Mouse (Mus musculus) liver, postnatal 0 days (tissue): ENCODE results near the gene Ywhaq. TPM values are rescaled to one million over a fixed set of nuclear protein-coding genes. Genes with fewer than 3 reads are reported as not detected.
"Not testable (repeated sequence)": the region's sequence is repeated elsewhere in the genome, so short reads cannot be mapped to it uniquely, and the experiment has no call there.

ENCODE experiments used
- ATAC-seq: fragments of 200-750 bp; cut with Nextera tagmentation; 2 replicates; pipeline ENCODE4 v1.8.0; 2017; ENCODE audit warnings: mild to moderate bottlenecking, moderate library complexity
- DNase-seq: peaks from one replicate; pipeline ENCODE4 v3.0.0-alpha.2; 2016
- H3K27ac ChIP-seq: fragments of 300-500 bp; sonication (generic); 2 replicates; pipeline ENCODE4 v1.5.1; 2014; ENCODE audit warnings: antibody characterized with exemption, moderate library complexity, mild to moderate bottlenecking, low read depth
- H3K27me3 ChIP-seq: fragments of 300-500 bp; sonication (generic); 2 replicates; pipeline ENCODE4 v1.6.1; 2014; ENCODE audit warnings: low read length, control low read depth, mixed read lengths; ENCODE audit not compliant: insufficient read depth
- H3K36me3 ChIP-seq: fragments of 300-500 bp; sonication (generic); replicated peaks from 2 replicates; pipeline ENCODE4 v1.6.1; 2014; ENCODE audit warnings: mild to moderate bottlenecking, control low read depth, low read length, moderate library complexity, mixed read lengths; ENCODE audit not compliant: insufficient read depth
- H3K4me1 ChIP-seq: fragments of 300-500 bp; sonication (generic); 2 replicates; pipeline ENCODE4 v1.6.1; 2014; ENCODE audit warnings: antibody characterized with exemption, mild to moderate bottlenecking, control low read depth; ENCODE audit not compliant: insufficient read depth
- H3K4me2 ChIP-seq: fragments of 300-500 bp; sonication (generic); 2 replicates; pipeline ENCODE4 v1.6.1; 2014; ENCODE audit warnings: low read depth, mild to moderate bottlenecking, low read length, moderate library complexity, mixed read lengths
- H3K4me3 ChIP-seq: fragments of 300-500 bp; sonication (generic); 2 replicates; pipeline ENCODE4 v1.5.1; 2014; ENCODE audit warnings: low read depth, low read length
- H3K9ac ChIP-seq: fragments of 300-500 bp; sonication (generic); replicated peaks from 2 replicates; pipeline ENCODE4 v1.6.1; 2014; ENCODE audit warnings: mild to moderate bottlenecking, moderate library complexity
- H3K9me3 ChIP-seq: fragments of 300-500 bp; sonication (generic); 2 replicates; pipeline ENCODE4 v1.6.1; 2016; ENCODE audit warnings: mild to moderate bottlenecking, control low read depth, low read length, mixed read lengths
- CTCF ChIP-seq: sonication (generic); IDR thresholded peaks from 2 replicates; pipeline ENCODE4 v1.5.1; 2016; ENCODE audit warnings: antibody characterized with exemption, low read depth
- EP300 ChIP-seq: IDR thresholded peaks from 2 replicates; pipeline ENCODE4 v1.6.1; 2016; ENCODE audit warnings: antibody characterized with exemption, low read depth, mild to moderate bottlenecking
- WGBS: fragments of 180-500 bp; shearing (Covaris S2); extraction: QIAGEN DNeasy Blood & Tissue Kit; methylation state at CpG from one replicate; pipeline ENCODE4 v1.1.7; 2014; ENCODE audit not compliant: insufficient replicate concordance; 5-methylcytosine and 5-hydroxymethylcytosine counted together
- polyA plus RNA-seq: library from polyadenylated mRNA; unstranded; fragments of >200 nt; fragmentation: Nextera tagmentation; extraction: Ambion mirVana; gene quantifications from 2 replicates; pipeline ENCODE4 v1.2.1, GENCODE M21; 2015

The Ywhaq gene
- polyA plus RNA-seq, 1 experiment from 2014 or later, result 120 TPM

- Histone ChIP-seq H3K4me2 (no peak overlapping the region), H3K4me3 (no peak overlapping the region), H3K27ac (no peak overlapping the region), H3K9ac (no peak overlapping the region), H3K36me3 (peaks cover 23% of the 10 kb centered on the region), H3K9me3 (no peaks in the 10 kb centered on the region), H3K4me1 (no peaks in the 10 kb centered on the region), H3K27me3 (no peaks in the 10 kb centered on the region)
- TF ChIP-seq EP300, result no peak
- TF ChIP-seq CTCF, result no peak
- WGBS, result 84% methylated on average over 2 of the region's 2 CpGs
- ATAC-seq (no peak), DNase-seq (no peak)
Observed at GRCm38 (mm10) chr12:21386201-21386600, 31.2 kb downstream of the Ywhaq start.

GRCm38 (mm10) chr12:21378765-21379346, 38.6 kb downstream of the Ywhaq start:
- H3K4me2 ChIP-seq, H3K27ac ChIP-seq, H3K9ac ChIP-seq, H3K27me3 ChIP-seq, H3K4me3 ChIP-seq, H3K4me1 ChIP-seq, DNase-seq, H3K9me3 ChIP-seq, H3K36me3 ChIP-seq: not testable (repeated sequence)
- WGBS, result 30% methylated on average over 6 of the region's 6 CpGs
- peak; percentile 29; the same call in 1 of the 2 replicates for ATAC-seq

GRCm38 (mm10) chr12:21375376-21376157, 41.9 kb downstream of the Ywhaq start:
- no peak overlapping the region for H3K27ac ChIP-seq
- DNase-seq, result no peak
- WGBS, result 52% methylated on average over 3 of the region's 3 CpGs
- H3K4me2 ChIP-seq, result no peak overlapping the region
- H3K9ac ChIP-seq, result no peak overlapping the region
- no peaks in the 10 kb centered on the region for H3K9me3 ChIP-seq
- H3K4me1 ChIP-seq, result peaks cover 20% of the 10 kb centered on the region
- TF ChIP-seq CTCF, result no peak
- peak; percentile 88 for TF ChIP-seq EP300
- H3K27me3 ChIP-seq, result no peaks in the 10 kb centered on the region
- H3K36me3 ChIP-seq, result no peaks in the 10 kb centered on the region
- ATAC-seq, result no peak
- H3K4me3 ChIP-seq, result no peak overlapping the region

DNA sequence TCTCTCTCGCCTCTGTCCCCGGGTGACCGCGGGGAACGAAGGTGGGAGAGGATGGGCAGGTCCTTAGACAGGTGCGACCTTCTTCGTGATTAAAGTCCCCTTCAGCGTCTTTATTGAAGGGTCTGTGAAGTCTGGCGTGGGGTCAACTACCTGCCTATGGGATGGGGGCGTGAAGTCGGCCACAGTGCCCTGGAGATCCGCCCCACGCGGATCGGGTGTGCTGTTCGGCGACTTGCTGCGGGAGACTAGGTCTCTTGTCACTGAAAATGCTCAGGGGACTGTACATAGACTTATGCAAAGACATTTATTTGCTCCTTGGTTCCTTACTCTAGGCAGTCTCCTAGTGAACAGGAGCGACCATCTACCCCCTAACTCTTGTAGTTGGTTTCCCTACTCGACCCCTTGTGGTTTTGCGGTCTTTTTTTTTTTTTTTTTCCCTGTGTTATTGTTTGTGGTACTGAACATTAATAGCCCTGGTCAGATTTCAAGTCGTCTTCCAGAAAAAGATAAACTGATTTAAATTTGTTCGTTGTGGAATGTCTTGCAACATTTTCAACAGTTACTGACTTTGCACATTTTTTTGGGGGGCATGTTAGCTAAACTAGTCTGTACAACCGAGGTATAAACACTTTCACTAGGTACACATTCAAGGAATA, 43.5 kb downstream of the Ywhaq start:
- Histone ChIP-seq H3K9me3 (no peaks in the 10 kb centered on the region), H3K36me3 (no peaks in the 10 kb centered on the region), H3K27ac (peak overlapping the region; percentile 97), H3K27me3 (no peaks in the 10 kb centered on the region), H3K4me2 (peak overlapping the region; percentile 98), H3K9ac (peak overlapping the region; percentile 97), H3K4me1 (peaks cover 20% of the 10 kb centered on the region), H3K4me3 (peak overlapping the region; percentile 71)
- TF ChIP-seq EP300, result no peak
- TF ChIP-seq CTCF, result no peak
- DNase-seq (no peak), ATAC-seq (peak; percentile 52)
- WGBS, result 2% methylated on average over 24 of the region's 24 CpGs

GRCm38 (mm10) chr12:21373100-21373819, 44.2 kb downstream of the Ywhaq start, which contains the start of gene Adam17:
TSS of gene Adam17 (minus strand) at chr12:21373632.
- DNase-seq (peak; percentile 96), ATAC-seq (peak; percentile 98)
- Histone ChIP-seq H3K4me1 (peaks cover 18% of the 10 kb centered on the region), H3K4me2 (peak within 1 kb of the TSS; percentile 98), H3K9ac (peak within 1 kb of the TSS; percentile 97), H3K4me3 (peak within 1 kb of the TSS; percentile 71), H3K36me3 (no peaks in the 10 kb centered on the region), H3K9me3 (no peaks in the 10 kb centered on the region), H3K27ac (peak within 1 kb of the TSS; percentile 97), H3K27me3 (no peaks in the 10 kb centered on the region)
- WGBS, result under 1% methylated on average over 55 of the region's 55 CpGs
- TF ChIP-seq EP300 (no peak), CTCF (peak; percentile 80)

GRCm38 (mm10) chr12:21370035-21370611, 47.3 kb downstream of the Ywhaq start:
- H3K9ac ChIP-seq, result no peak overlapping the region
- DNase-seq, result no peak
- H3K9me3 ChIP-seq, result no peaks in the 10 kb centered on the region
- no peaks in the 10 kb centered on the region for H3K36me3 ChIP-seq
- no peak overlapping the region for H3K4me3 ChIP-seq
- no peak overlapping the region for H3K4me2 ChIP-seq
- no peak for ATAC-seq
- TF ChIP-seq CTCF (no peak), EP300 (no peak)
- 83% methylated on average over 1 of the region's 1 CpGs for WGBS
- H3K27me3 ChIP-seq, result no peaks in the 10 kb centered on the region
- H3K27ac ChIP-seq, result no peak overlapping the region
- peaks cover 15% of the 10 kb centered on the region for H3K4me1 ChIP-seq
